Mouse (Mus musculus) 3T3-L1 (cell line): ENCODE results near the gene Nkap.
"Not testable (repeated sequence)": the region's sequence is repeated elsewhere in the genome, so short reads cannot be mapped to it uniquely, and the experiment has no call there.

Experiments used
- DNase-seq: peaks from one replicate; pipeline ENCODE4 v3.0.0-alpha.2; 2015; ENCODE audit warnings: low read depth, low spot score

Gene Nkap

DNA sequence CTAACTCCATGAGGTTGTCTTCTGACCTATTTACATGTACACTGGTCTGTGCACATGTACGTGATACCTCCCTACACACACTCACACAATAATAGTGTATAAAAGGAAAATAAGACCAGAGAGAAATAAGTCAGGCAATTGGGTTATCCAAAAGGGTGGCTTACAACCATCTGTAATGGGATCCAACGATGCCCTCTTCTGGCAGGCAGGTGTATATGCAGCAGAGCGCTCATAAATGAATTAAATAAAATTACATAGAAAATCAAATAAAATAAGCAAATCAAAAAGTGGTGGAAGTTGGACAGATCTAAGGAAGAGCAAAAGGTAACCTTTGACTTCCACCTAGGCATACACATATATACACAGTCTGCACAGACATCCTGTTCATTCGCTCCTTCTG lies 31.2 kb downstream of the Nkap start:
- DNase-seq = peak; percentile 39

- peak; percentile 3 for DNase-seq
Observed at GRCm38 (mm10) chrX:37161169-37161568, 34.6 kb downstream of the Nkap start.

DNA sequence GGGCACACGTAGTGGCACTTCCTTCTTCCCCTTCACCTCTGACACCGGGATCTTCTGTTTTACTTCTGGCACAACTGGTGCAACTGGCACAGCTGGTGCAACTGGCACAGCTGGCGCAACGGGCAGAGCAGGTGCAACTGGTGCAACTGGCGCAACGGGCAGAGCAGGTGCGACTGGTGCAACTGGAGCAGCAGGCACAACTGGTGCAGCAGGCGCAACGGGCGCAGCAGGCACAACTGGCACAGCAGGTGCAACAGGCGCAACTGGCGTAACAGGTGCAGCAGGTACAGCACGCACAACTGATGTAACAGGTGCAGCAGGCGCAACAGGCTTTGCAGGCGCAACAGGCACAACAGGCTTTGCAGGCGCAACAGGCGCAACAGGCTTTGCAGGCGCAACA lies 36.5 kb downstream of the Nkap start:
- no peak for DNase-seq

DNA sequence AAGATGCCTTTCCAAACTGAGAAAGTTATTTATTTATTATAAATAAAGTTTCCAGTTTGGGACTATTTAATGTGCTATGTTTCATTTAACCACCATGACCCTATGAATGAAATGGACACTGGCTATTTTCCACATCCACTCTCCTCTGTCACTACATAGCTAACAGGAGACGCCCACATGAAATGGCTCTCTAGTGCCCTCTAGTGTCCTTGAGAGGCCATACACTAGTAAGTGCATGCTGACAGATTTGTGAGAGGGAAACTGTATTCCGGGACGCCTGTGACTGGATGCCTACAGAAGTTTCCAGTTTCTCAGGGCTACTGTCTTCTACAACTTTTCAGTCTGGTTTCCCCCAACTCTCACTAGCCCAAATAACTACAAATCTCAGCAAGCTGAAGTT lies 40.5 kb downstream of the Nkap start:
- peak; percentile 79 for DNase-seq

DNA sequence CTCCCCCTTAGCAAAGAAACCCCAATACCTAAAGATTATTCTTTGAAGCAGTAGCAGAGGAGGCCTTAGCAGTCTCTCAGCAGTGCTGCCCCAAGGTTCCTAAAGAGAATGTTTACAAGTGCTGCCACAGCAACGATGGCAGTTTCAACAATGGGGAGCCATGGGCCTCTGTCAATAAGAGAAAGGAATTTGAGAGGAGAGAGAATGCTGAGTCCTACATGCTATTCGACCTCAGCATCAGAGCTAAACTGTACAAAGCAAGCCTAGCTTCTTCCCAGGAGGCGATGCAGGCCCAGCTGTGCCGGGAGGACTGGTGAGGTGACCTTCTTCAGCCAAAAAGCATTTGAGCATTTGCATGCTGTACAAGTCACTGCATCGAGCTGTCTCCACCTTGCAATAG lies 42.1 kb downstream of the Nkap start, which contains the start of gene Akap14:
Akap14 (minus strand) TSS at position 101 of the 400 bp plus-strand sequence.
- DNase-seq = no peak

GRCm38 (mm10) chrX:37184401-37184800 lies 57.8 kb downstream of the Nkap start:
- DNase-seq = not testable (repeated sequence)

GRCm38 (mm10) chrX:37190755-37191104 lies 64.1 kb downstream of the Nkap start:
- DNase-seq = no peak

GRCm38 (mm10) chrX:37191105-37191743 lies 64.6 kb downstream of the Nkap start, which contains the start of the genes Ndufa1 and Rnf113a1:
Ndufa1 (minus strand) TSS chrX:37191163.
Rnf113a1 (plus strand) TSS chrX:37191245.
- peak; percentile 77 for DNase-seq

DNA sequence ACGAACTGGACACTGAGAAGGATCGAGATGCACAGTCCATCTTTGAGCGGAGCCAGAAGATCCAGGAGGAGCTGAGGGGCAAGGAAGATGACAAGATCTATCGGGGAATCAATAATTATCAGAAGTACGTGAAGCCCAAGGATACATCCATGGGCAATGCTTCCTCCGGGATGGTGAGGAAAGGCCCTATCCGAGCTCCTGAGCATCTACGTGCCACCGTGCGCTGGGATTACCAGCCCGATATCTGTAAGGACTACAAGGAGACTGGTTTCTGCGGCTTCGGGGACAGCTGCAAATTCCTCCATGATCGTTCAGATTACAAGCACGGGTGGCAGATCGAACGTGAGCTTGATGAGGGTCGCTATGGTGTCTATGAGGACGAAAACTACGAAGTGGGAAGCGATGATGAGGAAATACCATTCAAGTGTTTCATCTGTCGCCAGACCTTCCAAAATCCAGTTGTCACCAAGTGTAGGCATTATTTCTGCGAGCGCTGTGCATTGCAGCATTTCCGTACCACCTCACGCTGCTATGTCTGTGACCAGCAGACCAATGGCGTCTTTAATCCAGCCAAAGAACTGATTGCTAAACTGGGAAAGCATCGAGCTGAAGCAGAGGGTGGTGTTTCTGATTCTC lies 65.3 kb downstream of the Nkap start:
- DNase-seq = peak; percentile 11

- DNase-seq = no peak
Observed at GRCm38 (mm10) chrX:37198676-37199075, 72.1 kb downstream of the Nkap start.
